Mouse (Mus musculus) forebrain, embryonic 14.5 days (tissue): ENCODE results near the gene Tex33. TPM values are rescaled to one million over a fixed set of nuclear protein-coding genes. Genes with fewer than 3 reads are reported as not detected.

Experiments used
- ATAC-seq: fragments of 200-750 bp; cut with Nextera tagmentation; 2 replicates; pipeline ENCODE4 v1.8.0; 2017; ENCODE audit warnings: mild to moderate bottlenecking, moderate library complexity
- DNase-seq: peaks from one replicate; pipeline ENCODE4 v3.0.0-alpha.2; 2015; ENCODE audit warnings: low spot score
- H3K27ac ChIP-seq: fragments of 300-500 bp; sonication (generic); 2 replicates; pipeline ENCODE4 v1.5.1; 2014; ENCODE audit warnings: low read depth, mild to moderate bottlenecking, control low read depth, low read length, moderate library complexity
- H3K27me3 ChIP-seq: fragments of 300-500 bp; sonication (generic); replicated peaks from 2 replicates; pipeline ENCODE4 v1.6.1; 2014; ENCODE audit warnings: low read length, control low read depth, mixed read lengths; ENCODE audit not compliant: control insufficient read depth, insufficient read depth
- H3K36me3 ChIP-seq: fragments of 300-500 bp; sonication (generic); 2 replicates; pipeline ENCODE4 v1.6.1; 2014; ENCODE audit warnings: low read length, control low read depth; ENCODE audit not compliant: control insufficient read depth, insufficient read depth
- H3K4me1 ChIP-seq: fragments of 300-500 bp; sonication (generic); 2 replicates; pipeline ENCODE4 v1.6.1; 2014; ENCODE audit warnings: antibody characterized with exemption, low read length, control low read depth; ENCODE audit not compliant: control insufficient read depth, insufficient read depth
- H3K4me2 ChIP-seq: fragments of 300-500 bp; sonication (generic); 2 replicates; pipeline ENCODE4 v1.6.1; 2014; ENCODE audit warnings: mild to moderate bottlenecking, control low read depth, low read length
- H3K4me3 ChIP-seq: fragments of 300-500 bp; sonication (generic); 2 replicates; pipeline ENCODE4 v1.5.1; 2014; ENCODE audit warnings: low read depth, low read length, control low read depth
- H3K9ac ChIP-seq: fragments of 300-500 bp; sonication (generic); 2 replicates; pipeline ENCODE4 v1.6.1; 2014; ENCODE audit warnings: mild to moderate bottlenecking, low read length, control low read depth, moderate library complexity
- H3K9me3 ChIP-seq: fragments of 300-500 bp; sonication (generic); replicated peaks from 2 replicates; pipeline ENCODE4 v1.6.1; 2016; ENCODE audit warnings: low read length, control low read depth, mixed read lengths; ENCODE audit not compliant: control insufficient read depth
- WGBS: fragments of 180-500 bp; shearing (Covaris S2); extraction: QIAGEN DNeasy Blood & Tissue Kit; methylation state at CpG from one replicate; pipeline ENCODE4 v1.1.7; 2014; 5-methylcytosine and 5-hydroxymethylcytosine counted together
- polyA plus RNA-seq: library from polyadenylated mRNA; unstranded; fragments of >200 nt; fragmentation: Nextera tagmentation; extraction: Ambion mirVana; gene quantifications from 2 replicates; pipeline ENCODE4 v1.2.1, GENCODE M21; 2014

The Tex33 gene
- polyA plus RNA-seq, 1 experiment from 2014 or later, result not detected

DNA sequence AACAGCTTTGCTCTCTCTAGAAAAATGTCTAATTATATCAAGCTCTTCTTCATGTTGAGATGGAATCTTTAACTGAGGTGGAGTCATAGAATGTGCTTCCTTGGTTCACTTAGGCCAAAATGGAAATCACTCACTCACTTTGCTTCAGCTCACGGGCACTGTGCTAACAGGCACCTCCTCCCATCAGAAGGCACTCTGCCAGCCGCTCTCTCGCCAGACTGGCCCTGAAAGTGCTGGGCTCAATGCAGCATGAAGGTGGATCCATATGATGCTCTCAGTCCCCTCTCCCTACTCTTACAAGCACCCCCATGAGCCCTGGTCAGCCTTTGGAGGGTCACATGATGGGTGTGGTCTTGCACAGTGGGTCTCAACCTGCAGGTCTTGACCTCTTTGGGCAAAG lies 21.5 kb downstream of the Tex33 start:
- Histone ChIP-seq H3K36me3 (no peaks in the 10 kb centered on the region), H3K27ac (no peak overlapping the region), H3K9ac (no peak overlapping the region), H3K4me3 (no peak overlapping the region), H3K9me3 (no peaks in the 10 kb centered on the region), H3K4me2 (no peak overlapping the region), H3K4me1 (no peaks in the 10 kb centered on the region), H3K27me3 (no peaks in the 10 kb centered on the region)
- peak; percentile 28 for DNase-seq
- WGBS, result 57% methylated on average over 3 of the region's 3 CpGs
- ATAC-seq, result no peak

DNA sequence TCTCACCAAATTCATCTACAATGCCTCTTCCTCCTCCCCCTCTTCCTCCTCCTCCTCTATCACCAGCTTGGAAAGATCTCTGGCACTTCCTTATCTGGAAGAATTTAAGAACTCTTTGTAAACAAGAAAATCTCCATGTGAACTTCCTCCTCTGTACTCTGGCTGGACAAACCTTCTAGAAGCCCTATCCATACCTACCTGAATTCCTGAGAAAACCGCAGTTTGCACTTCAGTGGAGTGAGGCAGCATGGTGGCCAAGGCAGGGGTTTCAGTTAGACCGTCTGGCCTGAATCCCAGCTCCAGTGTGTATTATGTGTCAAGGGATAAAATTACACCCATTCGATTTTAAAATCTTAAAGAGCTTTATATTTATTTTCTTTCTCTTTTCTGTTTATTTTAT lies 22.9 kb downstream of the Tex33 start:
- H3K36me3 ChIP-seq, result no peaks in the 10 kb centered on the region
- no peaks in the 10 kb centered on the region for H3K9me3 ChIP-seq
- H3K4me1 ChIP-seq, result no peaks in the 10 kb centered on the region
- no peaks in the 10 kb centered on the region for H3K27me3 ChIP-seq
- no peak overlapping the region for H3K9ac ChIP-seq
- DNase-seq, result no peak
- no peak overlapping the region for H3K4me2 ChIP-seq
- H3K4me3 ChIP-seq, result no peak overlapping the region
- no peak overlapping the region for H3K27ac ChIP-seq
- WGBS, result 83% methylated on average over 3 of the region's 3 CpGs
- ATAC-seq, result no peak

DNA sequence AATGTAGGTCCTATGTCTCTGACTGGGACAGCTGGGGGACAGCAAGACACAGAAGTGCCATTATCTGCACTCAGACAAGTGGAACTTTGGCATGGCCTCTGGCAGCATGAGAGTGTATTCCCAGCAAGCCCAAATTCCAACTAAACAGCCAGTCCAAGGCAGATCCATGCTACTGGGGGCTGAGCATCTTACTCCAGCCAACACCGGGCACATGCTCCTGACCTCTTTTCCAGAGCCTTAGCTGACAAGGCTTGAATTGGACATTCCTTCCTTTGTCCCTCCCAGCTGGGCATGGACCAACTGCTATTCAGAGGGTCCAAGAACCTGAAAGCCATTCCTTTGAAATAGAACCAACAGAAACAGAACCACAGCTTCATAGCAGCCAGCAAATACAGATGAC lies 26.1 kb downstream of the Tex33 start:
- DNase-seq, result no peak

DNA sequence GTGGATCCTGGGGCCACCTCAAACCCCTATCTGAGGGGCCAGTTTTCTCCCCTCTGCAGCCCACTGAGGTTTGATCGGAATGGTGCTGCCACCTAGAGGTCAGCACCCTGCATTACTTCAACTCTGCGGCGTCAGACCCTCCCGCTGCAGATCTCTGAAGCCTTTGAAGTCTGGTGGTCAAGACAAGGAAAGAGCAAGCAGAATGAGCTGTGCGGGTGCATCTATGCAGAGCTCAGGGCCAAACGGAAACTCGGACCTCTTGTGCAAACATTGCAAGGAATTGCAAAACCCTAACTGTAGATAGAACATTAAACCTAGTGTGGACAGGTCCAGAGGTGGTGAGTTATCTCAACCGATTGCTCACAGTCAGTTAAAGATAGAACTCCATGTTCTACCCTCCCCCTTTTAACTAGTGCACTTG lies 26.8 kb downstream of the Tex33 start:
- ATAC-seq, result no peak
- WGBS, result 10% methylated on average over 8 of the region's 8 CpGs
- H3K27ac ChIP-seq, result no peak overlapping the region

More for the DNA sequence above, 26.1 kb downstream of the Tex33 start:
- Histone ChIP-seq H3K4me3 (no peak overlapping the region), H3K27me3 (no peaks in the 10 kb centered on the region), H3K9me3 (no peaks in the 10 kb centered on the region), H3K27ac (no peak overlapping the region), H3K9ac (no peak overlapping the region), H3K4me1 (no peaks in the 10 kb centered on the region), H3K36me3 (no peaks in the 10 kb centered on the region), H3K4me2 (no peak overlapping the region)
- 11% methylated on average over 1 of the region's 1 CpGs for WGBS
- ATAC-seq, result no peak

DNA sequence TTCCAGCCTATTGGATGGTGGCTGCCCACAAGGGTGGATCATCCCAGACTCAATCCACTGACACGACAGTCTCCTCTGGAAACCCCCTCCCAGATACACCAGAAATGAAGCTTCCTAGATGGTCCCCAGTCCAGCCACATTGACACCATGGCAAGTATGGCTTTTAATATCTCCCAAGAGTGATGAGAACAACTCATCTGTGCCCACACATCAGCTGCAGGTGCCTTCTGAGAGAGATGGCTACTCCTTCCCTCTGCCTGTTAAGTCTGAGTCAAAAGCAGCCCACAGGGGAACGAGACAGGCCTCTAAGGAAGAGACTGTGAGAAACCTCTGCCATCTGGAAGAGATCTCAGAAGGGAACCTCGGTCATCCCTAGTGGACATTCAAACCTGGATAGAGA lies 27.9 kb downstream of the Tex33 start:
- Histone ChIP-seq H3K27ac (no peak overlapping the region), H3K4me3 (no peak overlapping the region), H3K27me3 (no peaks in the 10 kb centered on the region), H3K4me2 (no peak overlapping the region), H3K4me1 (no peaks in the 10 kb centered on the region), H3K9ac (no peak overlapping the region), H3K9me3 (no peaks in the 10 kb centered on the region), H3K36me3 (no peaks in the 10 kb centered on the region)
- no peak for DNase-seq
- ATAC-seq, result no peak
- WGBS, result 72% methylated on average over 3 of the region's 3 CpGs

More for the DNA sequence above, 26.8 kb downstream of the Tex33 start:
- H3K9me3 ChIP-seq, result no peaks in the 10 kb centered on the region
- no peak overlapping the region for H3K4me2 ChIP-seq
- DNase-seq, result peak; percentile 52
- H3K4me1 ChIP-seq, result no peaks in the 10 kb centered on the region
- no peak overlapping the region for H3K9ac ChIP-seq
- no peaks in the 10 kb centered on the region for H3K36me3 ChIP-seq
- H3K4me3 ChIP-seq, result no peak overlapping the region
- no peaks in the 10 kb centered on the region for H3K27me3 ChIP-seq

DNA sequence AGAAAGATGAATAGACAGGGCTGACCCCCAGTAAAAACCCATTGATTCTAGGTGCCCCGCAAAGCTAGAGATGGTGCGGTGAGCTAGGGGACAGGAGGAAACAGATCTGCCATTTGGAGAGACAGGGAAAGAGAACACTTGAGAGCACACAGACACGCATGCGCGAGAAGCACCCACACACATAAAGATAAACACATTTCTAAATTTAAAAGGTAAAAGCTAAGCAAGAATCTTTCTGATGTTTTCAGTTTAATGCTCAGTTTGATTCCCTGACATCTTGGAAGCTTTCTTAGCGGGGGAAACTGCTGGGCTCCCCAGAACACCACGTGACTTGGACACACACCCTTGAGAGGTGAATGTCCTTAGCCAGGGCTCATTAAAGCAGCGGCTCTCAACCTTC lies 28.8 kb downstream of the Tex33 start:
- no peak for DNase-seq
- no peak for ATAC-seq
- 78% methylated on average over 8 of the region's 8 CpGs for WGBS
- Histone ChIP-seq H3K4me2 (no peak overlapping the region), H3K27ac (no peak overlapping the region), H3K36me3 (no peaks in the 10 kb centered on the region), H3K9ac (no peak overlapping the region), H3K9me3 (no peaks in the 10 kb centered on the region), H3K4me1 (no peaks in the 10 kb centered on the region), H3K4me3 (no peak overlapping the region), H3K27me3 (no peaks in the 10 kb centered on the region)

DNA sequence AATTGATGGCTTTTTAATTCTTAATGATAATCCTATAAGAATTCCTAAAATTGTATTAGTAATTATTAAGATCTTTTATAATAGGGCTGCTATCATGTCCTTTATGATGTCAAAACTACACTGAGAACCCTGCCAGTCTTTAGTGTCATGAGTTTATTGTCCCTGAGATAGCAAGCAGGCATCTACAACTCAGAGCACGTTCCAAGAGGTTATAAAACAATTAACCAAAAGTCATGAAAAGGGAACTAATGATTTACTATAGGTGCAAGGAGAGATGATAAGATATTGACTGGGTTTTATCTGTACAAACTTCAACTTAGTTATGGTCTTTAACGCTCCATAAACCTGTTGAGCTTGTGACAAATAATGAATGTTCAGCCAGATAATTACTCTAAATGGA lies 29.8 kb downstream of the Tex33 start:
- no peak for ATAC-seq
- 87% methylated on average over 2 of the region's 2 CpGs for WGBS

DNA sequence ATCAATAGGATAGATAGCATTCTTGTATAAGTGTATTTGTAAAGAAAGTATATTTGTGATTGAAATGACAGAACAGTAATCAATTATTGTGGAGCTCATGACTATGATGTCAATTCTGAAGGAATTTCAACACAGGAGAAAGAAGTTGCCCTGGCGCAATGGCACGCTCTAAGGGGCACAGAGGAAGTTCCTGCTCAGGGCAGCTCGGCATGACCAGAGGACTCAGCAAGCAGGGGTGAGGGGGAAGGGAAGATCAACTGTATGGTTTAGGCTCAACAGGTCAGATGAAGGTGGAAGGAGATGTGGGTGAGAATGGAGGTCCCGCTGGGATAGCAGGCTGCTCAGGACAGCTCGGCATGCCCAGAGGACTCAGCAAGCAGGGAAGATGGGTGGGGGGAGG lies 40.2 kb downstream of the Tex33 start:
- Histone ChIP-seq H3K27ac (no peak overlapping the region), H3K27me3 (no peaks in the 10 kb centered on the region), H3K4me3 (no peak overlapping the region), H3K4me2 (no peak overlapping the region), H3K9ac (no peak overlapping the region), H3K4me1 (no peaks in the 10 kb centered on the region), H3K9me3 (no peaks in the 10 kb centered on the region), H3K36me3 (no peaks in the 10 kb centered on the region)
- no peak for DNase-seq
- ATAC-seq, result no peak
- 87% methylated on average over 5 of the region's 5 CpGs for WGBS

More for the DNA sequence above, 29.8 kb downstream of the Tex33 start:
- Histone ChIP-seq H3K9ac (no peak overlapping the region), H3K4me3 (no peak overlapping the region), H3K27me3 (no peaks in the 10 kb centered on the region), H3K4me2 (no peak overlapping the region), H3K27ac (no peak overlapping the region), H3K4me1 (no peaks in the 10 kb centered on the region), H3K36me3 (no peaks in the 10 kb centered on the region), H3K9me3 (no peaks in the 10 kb centered on the region)
- no peak for DNase-seq

DNA sequence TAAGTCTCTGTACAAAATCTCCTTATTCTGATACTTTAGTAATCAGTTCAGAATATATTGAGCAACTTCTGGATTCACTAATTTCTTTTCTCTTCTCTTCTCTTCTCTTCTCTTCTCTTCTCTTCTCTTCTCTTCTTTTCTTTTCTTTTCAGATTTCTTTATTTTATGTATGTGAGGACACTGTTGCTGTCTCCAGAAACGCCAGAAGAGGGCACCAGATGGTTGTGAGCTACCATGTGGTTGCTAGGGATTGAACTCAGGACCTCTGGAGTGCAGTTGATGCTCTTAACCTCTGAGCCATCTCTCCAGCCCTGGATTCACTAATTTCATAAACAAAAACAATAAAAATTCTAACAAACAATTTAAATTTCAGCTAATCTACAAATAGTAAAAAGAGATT lies 40.8 kb downstream of the Tex33 start:
- H3K9ac ChIP-seq, result no peak overlapping the region
- WGBS, result 0% methylated on average over 1 of the region's 1 CpGs
- H3K27ac ChIP-seq, result no peak overlapping the region
- no peak overlapping the region for H3K4me3 ChIP-seq
- H3K9me3 ChIP-seq, result no peaks in the 10 kb centered on the region
- ATAC-seq, result no peak
- H3K36me3 ChIP-seq, result no peaks in the 10 kb centered on the region
- H3K4me2 ChIP-seq, result no peak overlapping the region
- DNase-seq, result peak; percentile 49
- H3K27me3 ChIP-seq, result no peaks in the 10 kb centered on the region
- no peaks in the 10 kb centered on the region for H3K4me1 ChIP-seq
